Mouse (Mus musculus): ENCODE measurements around the gene Fam136a.

DNA sequence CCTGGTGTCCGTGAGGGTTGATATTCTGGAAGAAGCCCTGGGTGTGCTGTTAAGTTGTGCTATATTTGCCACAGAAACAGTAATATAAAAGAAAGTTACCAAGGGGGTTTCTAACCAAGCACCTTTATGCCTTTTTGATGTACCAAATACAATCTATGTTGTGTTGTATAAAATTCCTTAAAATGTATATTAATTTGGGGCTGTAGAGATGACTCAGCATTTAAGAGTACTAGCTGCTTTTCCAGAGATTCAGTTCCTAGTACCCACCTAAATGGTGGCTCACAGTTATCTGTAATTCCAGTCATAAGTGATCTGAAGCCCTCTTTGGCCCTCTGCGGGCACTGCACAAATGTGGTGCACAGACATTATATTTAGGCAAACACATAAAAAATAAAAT is 1.4 kb downstream of the Fam136a start:
- TF ChIP-seq CHD2 (IDR thresholded peaks at IDR 0.05; ENCODE audit: low read depth, low read length): no peak
- TF ChIP-seq HCFC1 (IDR thresholded peaks at IDR 0.05; ENCODE audit: borderline replicate concordance, insufficient read depth, low read length): no peak
- no peak for TF ChIP-seq ZC3H11A (IDR thresholded peaks at IDR 0.05; ENCODE audit: borderline replicate concordance, low read depth, low read length)
- no peak for TF ChIP-seq ZNF384 (IDR thresholded peaks at IDR 0.05; ENCODE audit: low read depth, low read length)
- TF ChIP-seq MAFK (IDR thresholded peaks at IDR 0.05; ENCODE audit: insufficient read depth, low read depth, low read length): peak; percentile 55; the same call in 1 of the 2 replicates
